Mouse (Mus musculus): ENCODE measurements around the gene Ppp3cb. TPM values are rescaled to one million over a fixed set of nuclear protein-coding genes. Genes with fewer than 3 reads are reported as not detected.
A peak's percentile ranks its signal among the peaks of the same experiment; 100 is the strongest.

The Ppp3cb gene
- total and polyA plus RNA-seq, 3 experiments, result 20.4 to 62.9 (median 32.6) TPM

- H3K27me3 ChIP-seq (ENCODE audit: control insufficient read depth in 1 of 2, insufficient read depth in 2 of 2, low read length in 2 of 2), result no peaks in the 10 kb centered on the region
- peaks cover 0 to 6% of the 10 kb centered on the region in 2 experiments; a peak in 2 of 4 replicates for H3K4me1 ChIP-seq (ENCODE audit: control insufficient read depth in 1 of 2, insufficient read depth in 2 of 2, low read length in 2 of 2)
- H3K79me2 ChIP-seq (ENCODE audit: control insufficient read depth, insufficient read depth, low read length, poor library complexity), result no peaks in the 10 kb centered on the region
- H3K9me3 ChIP-seq (replicated peaks; ENCODE audit: insufficient read depth, low read length), result no peaks in the 10 kb centered on the region
- no peak within 1 kb of the TSS for H3K27ac ChIP-seq (ENCODE audit: control insufficient read depth, low read depth, low read length)
- H3K4me3 ChIP-seq (ENCODE audit: control insufficient read depth in 1 of 2, insufficient read depth in 1 of 2, low read depth in 2 of 2, low read length in 2 of 2), result peak within 1 kb of the TSS; percentile 45 to 48
- peak; percentile 85 for DNase-seq (ENCODE audit: low read depth, low spot score)
- peak within 1 kb of the TSS; percentile 24; the same call in 1 of the 2 replicates for H3K9ac ChIP-seq (ENCODE audit: control insufficient read depth, low read depth, low read length, poor library complexity, severe bottlenecking)
- TF ChIP-seq SIN3A (IDR thresholded peaks at IDR 0.05; ENCODE audit: low read length), result peak; percentile 85
- peak; percentile 49; the same call in 1 of the 2 replicates for TF ChIP-seq HCFC1 (IDR thresholded peaks at IDR 0.05; ENCODE audit: low read depth, low read length)
- peak; percentile 51 for TF ChIP-seq MXI1 (IDR thresholded peaks at IDR 0.05; ENCODE audit: low read depth, low read length)
- TF ChIP-seq ETS1 (IDR thresholded peaks at IDR 0.05; ENCODE audit: low read depth, low read length), result no peak
- no peak for TF ChIP-seq ZKSCAN1 (IDR thresholded peaks at IDR 0.05; ENCODE audit: low read depth, low read length)
- peak; percentile 90 for TF ChIP-seq CHD2 (IDR thresholded peaks at IDR 0.05; ENCODE audit: low read length)
- peaks cover 0 to 5% of the 10 kb centered on the region in 2 experiments; a peak in 2 of 4 replicates for H3K36me3 ChIP-seq (ENCODE audit: control insufficient read depth in 1 of 2, insufficient read depth in 2 of 2, low read length in 2 of 2)
Observed at GRCm38 (mm10) chr14:20451765-20452331, 94.5 kb downstream of the Ppp3cb start, which contains the start of gene Cfap70. TSS of gene Cfap70 (minus strand) at chr14:20452226.

GRCm38 (mm10) chr14:20451302-20451701 lies 95.1 kb downstream of the Ppp3cb start:
- H3K9me3 ChIP-seq (replicated peaks; ENCODE audit: insufficient read depth, low read length), result no peaks in the 10 kb centered on the region
- H3K79me2 ChIP-seq (ENCODE audit: control insufficient read depth, insufficient read depth, low read length, poor library complexity), result no peaks in the 10 kb centered on the region
- H3K36me3 ChIP-seq (ENCODE audit: control insufficient read depth in 1 of 2, insufficient read depth in 2 of 2, low read length in 2 of 2), result peaks cover 0 to 5% of the 10 kb centered on the region in 2 experiments; a peak in 2 of 4 replicates
- peaks cover 0 to 6% of the 10 kb centered on the region in 2 experiments; a peak in 2 of 4 replicates for H3K4me1 ChIP-seq (ENCODE audit: control insufficient read depth in 1 of 2, insufficient read depth in 2 of 2, low read length in 2 of 2)
- no peak overlapping the region for H3K27ac ChIP-seq (ENCODE audit: control insufficient read depth, low read depth, low read length)
- peak overlapping the region in 1 of 2 experiments; percentile 48; a peak in 2 of 4 replicates for H3K4me3 ChIP-seq (ENCODE audit: control insufficient read depth in 1 of 2, insufficient read depth in 1 of 2, low read depth in 2 of 2, low read length in 2 of 2)
- no peak overlapping the region for H3K9ac ChIP-seq (ENCODE audit: control insufficient read depth, low read depth, low read length, poor library complexity, severe bottlenecking)
- peak; percentile 17 for DNase-seq (ENCODE audit: low read depth, low spot score)
- no peak for TF ChIP-seq USF1 (IDR thresholded peaks at IDR 0.05; ENCODE audit: low read depth, low read length)
- TF ChIP-seq RCOR1 (IDR thresholded peaks at IDR 0.05; ENCODE audit: low read depth, low read length), result no peak
- no peak for TF ChIP-seq ELF1 (IDR thresholded peaks at IDR 0.05; ENCODE audit: low read depth, low read length)
- no peak for TF ChIP-seq HCFC1 (IDR thresholded peaks at IDR 0.05; ENCODE audit: low read depth, low read length)
- TF ChIP-seq ZC3H11A (IDR thresholded peaks at IDR 0.05; ENCODE audit: low read depth, low read length), result no peak
- no peak for TF ChIP-seq MAFK (IDR thresholded peaks at IDR 0.05; ENCODE audit: borderline replicate concordance, low read depth, low read length)
- no peak for TF ChIP-seq SMC3 (IDR thresholded peaks at IDR 0.05; ENCODE audit: low read depth, low read length)
- no peak for TF ChIP-seq USF2 (IDR thresholded peaks at IDR 0.05; ENCODE audit: borderline replicate concordance in 1 of 2, insufficient read depth in 1 of 2, low read depth in 1 of 2, low read length in 2 of 2)
- TF ChIP-seq TAL1 (IDR thresholded peaks at IDR 0.05; ENCODE audit: low read length), result no peak
- no peak for TF ChIP-seq POLR2A (IDR thresholded peaks at IDR 0.05; ENCODE audit: control insufficient read depth in 1 of 2, insufficient read depth in 1 of 2, low read depth in 1 of 2, low read length in 2 of 2, poor library complexity in 1 of 2)
- no peaks in the 10 kb centered on the region for H3K27me3 ChIP-seq (ENCODE audit: control insufficient read depth in 1 of 2, insufficient read depth in 2 of 2, low read length in 2 of 2)

Other genes with a start within 250 kb of the Ppp3cb start
- 58.8 and 64.9 TPM in 2 replicates for gene Ecd, start 198.5 kb downstream of the Ppp3cb start, total RNA-seq (2012; rRNA removed)
- gene Ecd, start 198.5 kb downstream of the Ppp3cb start, polyA plus RNA-seq (2012; ENCODE audit: insufficient read depth in 1 of 2, insufficient read length in 2 of 2, low read depth in 1 of 2, low replicate concordance in 2 of 2, missing spikeins in 1 of 2), result 10 to 100 TPM in 1 of 2 experiments, not detected in 1; 72.2 TPM
- gene Fam149b, start 198.4 kb downstream of the Ppp3cb start, total RNA-seq (2012; rRNA removed), result 16.1 and 18.9 TPM in 2 replicates
- gene Fam149b, start 198.4 kb downstream of the Ppp3cb start, polyA plus RNA-seq (2012; ENCODE audit: insufficient read depth in 1 of 2, insufficient read length in 2 of 2, low read depth in 1 of 2, low replicate concordance in 2 of 2, missing spikeins in 1 of 2), result 10 to 100 TPM in 1 of 2 experiments, not detected in 1; 25.8 TPM
- 125 and 138 TPM in 2 replicates for gene Dnajc9, start 157.7 kb downstream of the Ppp3cb start, total RNA-seq (2012; rRNA removed)
- 100 to 1,000 TPM; 114 to 385 TPM for gene Dnajc9, start 157.7 kb downstream of the Ppp3cb start, polyA plus RNA-seq (2012; ENCODE audit: insufficient read depth in 1 of 2, insufficient read length in 2 of 2, low read depth in 1 of 2, low replicate concordance in 2 of 2, missing spikeins in 1 of 2)
- gene Mrps16, start 152.9 kb downstream of the Ppp3cb start, total RNA-seq (2012; rRNA removed), result 119 and 132 TPM in 2 replicates
- 100 to 1,000 TPM in 1 of 2 experiments, not detected in 1; 112 TPM for gene Mrps16, start 152.9 kb downstream of the Ppp3cb start, polyA plus RNA-seq (2012; ENCODE audit: insufficient read depth in 1 of 2, insufficient read length in 2 of 2, low read depth in 1 of 2, low replicate concordance in 2 of 2, missing spikeins in 1 of 2)
- not detected in 2 replicates for gene Cfap70, start 94.3 kb downstream of the Ppp3cb start, total RNA-seq (2012; rRNA removed)
- gene Cfap70, start 94.3 kb downstream of the Ppp3cb start, polyA plus RNA-seq (2012; ENCODE audit: insufficient read depth in 1 of 2, insufficient read length in 2 of 2, low read depth in 1 of 2, low replicate concordance in 2 of 2, missing spikeins in 1 of 2), result under 1 TPM in 1 of 2 experiments, not detected in 1; 0.11 TPM
- gene Anxa7, start 66.4 kb downstream of the Ppp3cb start, total RNA-seq (2012; rRNA removed), result 44.8 and 52.0 TPM in 2 replicates
- 10 to 100 TPM in 1 of 2 experiments, not detected in 1; 70.3 TPM for gene Anxa7, start 66.4 kb downstream of the Ppp3cb start, polyA plus RNA-seq (2012; ENCODE audit: insufficient read depth in 1 of 2, insufficient read length in 2 of 2, low read depth in 1 of 2, low replicate concordance in 2 of 2, missing spikeins in 1 of 2)
- gene Mss51, start 49.7 kb downstream of the Ppp3cb start, total RNA-seq (2012; rRNA removed), result 0.42 and 0.62 TPM in 2 replicates
- gene Mss51, start 49.7 kb downstream of the Ppp3cb start, polyA plus RNA-seq (2012; ENCODE audit: insufficient read depth in 1 of 2, insufficient read length in 2 of 2, low read depth in 1 of 2, low replicate concordance in 2 of 2, missing spikeins in 1 of 2), result 1 to 10 TPM in 1 of 2 experiments, not detected in 1; 1.1 TPM
- 1.2 and 1.5 TPM in 2 replicates for gene Usp54, start 94.5 kb upstream of the Ppp3cb start, total RNA-seq (2012; rRNA removed)
- gene Usp54, start 94.5 kb upstream of the Ppp3cb start, polyA plus RNA-seq (2012; ENCODE audit: insufficient read depth in 1 of 2, insufficient read length in 2 of 2, low read depth in 1 of 2, low replicate concordance in 2 of 2, missing spikeins in 1 of 2), result 1 to 10 TPM in 1 of 2 experiments, not detected in 1; 2.6 TPM
- 0.15 TPM in 1 of 2 replicates, not detected in the other for gene Myoz1, start 110.0 kb upstream of the Ppp3cb start, total RNA-seq (2012; rRNA removed)
- under 1 TPM in 1 of 2 experiments, not detected in 1; 0.15 TPM for gene Myoz1, start 110.0 kb upstream of the Ppp3cb start, polyA plus RNA-seq (2012; ENCODE audit: insufficient read depth in 1 of 2, insufficient read length in 2 of 2, low read depth in 1 of 2, low replicate concordance in 2 of 2, missing spikeins in 1 of 2)
- gene Synpo2l, start 121.8 kb upstream of the Ppp3cb start, total RNA-seq (2012; rRNA removed), result 0.04 TPM in 1 of 2 replicates, not detected in the other
- under 1 TPM in 1 of 2 experiments, not detected in 1; 0.06 TPM for gene Synpo2l, start 121.8 kb upstream of the Ppp3cb start, polyA plus RNA-seq (2012; ENCODE audit: insufficient read depth in 1 of 2, insufficient read length in 2 of 2, low read depth in 1 of 2, low replicate concordance in 2 of 2, missing spikeins in 1 of 2)
- gene Sec24c, start 127.7 kb upstream of the Ppp3cb start, total RNA-seq (2012; rRNA removed), result 68.5 and 83.9 TPM in 2 replicates
- 100 to 1,000 TPM; 121 to 263 TPM for gene Sec24c, start 127.7 kb upstream of the Ppp3cb start, polyA plus RNA-seq (2012; ENCODE audit: insufficient read depth in 1 of 2, insufficient read length in 2 of 2, low read depth in 1 of 2, low replicate concordance in 2 of 2, missing spikeins in 1 of 2)
- gene Fut11, start 148.4 kb upstream of the Ppp3cb start, total RNA-seq (2012; rRNA removed), result 0.49 and 0.69 TPM in 2 replicates
- gene Fut11, start 148.4 kb upstream of the Ppp3cb start, polyA plus RNA-seq (2012; ENCODE audit: insufficient read depth in 1 of 2, insufficient read length in 2 of 2, low read depth in 1 of 2, low replicate concordance in 2 of 2, missing spikeins in 1 of 2), result 1 to 10 TPM in 1 of 2 experiments, not detected in 1; 1.8 TPM
- gene Chchd1, start 156.4 kb upstream of the Ppp3cb start, total RNA-seq (2012; rRNA removed), result 154 and 164 TPM in 2 replicates
- gene Chchd1, start 156.4 kb upstream of the Ppp3cb start, polyA plus RNA-seq (2012; ENCODE audit: insufficient read depth in 1 of 2, insufficient read length in 2 of 2, low read depth in 1 of 2, low replicate concordance in 2 of 2, missing spikeins in 1 of 2), result 100 to 1,000 TPM in 1 of 2 experiments, not detected in 1; 136 TPM
- gene Zswim8, start 161.0 kb upstream of the Ppp3cb start, total RNA-seq (2012; rRNA removed), result 14.2 and 16.5 TPM in 2 replicates
- gene Zswim8, start 161.0 kb upstream of the Ppp3cb start, polyA plus RNA-seq (2012; ENCODE audit: insufficient read depth in 1 of 2, insufficient read length in 2 of 2, low read depth in 1 of 2, low replicate concordance in 2 of 2, missing spikeins in 1 of 2), result 10 to 100 TPM in 1 of 2 experiments, not detected in 1; 35.5 TPM
- gene Ndst2, start 188.0 kb upstream of the Ppp3cb start, total RNA-seq (2012; rRNA removed), result 34.4 and 39.5 TPM in 2 replicates
- gene Ndst2, start 188.0 kb upstream of the Ppp3cb start, polyA plus RNA-seq (2012; ENCODE audit: insufficient read depth in 1 of 2, insufficient read length in 2 of 2, low read depth in 1 of 2, low replicate concordance in 2 of 2, missing spikeins in 1 of 2), result 10 to 100 TPM; 37.1 to 54.0 TPM
- gene Camk2g, start 247.5 kb upstream of the Ppp3cb start, total RNA-seq (2012; rRNA removed), result 14.1 and 15.6 TPM in 2 replicates
- 10 to 100 TPM in 1 of 2 experiments, not detected in 1; 27.1 TPM for gene Camk2g, start 247.5 kb upstream of the Ppp3cb start, polyA plus RNA-seq (2012; ENCODE audit: insufficient read depth in 1 of 2, insufficient read length in 2 of 2, low read depth in 1 of 2, low replicate concordance in 2 of 2, missing spikeins in 1 of 2)

All from MEL (cell line).